Mouse (Mus musculus) neural tube, embryonic 15.5 days (tissue): ENCODE measurements around the gene Ppp4r1. TPM values are rescaled to one million over a fixed set of nuclear protein-coding genes. Genes with fewer than 3 reads are reported as not detected.

Experiments used
- ATAC-seq: fragments of 200-750 bp; cut with Nextera tagmentation; 2 replicates; pipeline ENCODE4 v1.8.0; 2017; ENCODE audit warnings: mild to moderate bottlenecking, moderate TSS enrichment, moderate library complexity; ENCODE audit not compliant: low FRiP score
- H3K27ac ChIP-seq: fragments of 300-500 bp; sonication (generic); replicated peaks from 2 replicates; pipeline ENCODE4 v1.5.1; 2015; ENCODE audit warnings: mild to moderate bottlenecking, inconsistent platforms
- H3K27me3 ChIP-seq: fragments of 300-500 bp; sonication (generic); replicated peaks from 2 replicates; pipeline ENCODE4 v1.6.1; 2015; ENCODE audit warnings: inconsistent platforms
- H3K36me3 ChIP-seq: fragments of 300-500 bp; sonication (generic); 2 replicates; pipeline ENCODE4 v1.6.1; 2015; ENCODE audit warnings: inconsistent platforms
- H3K4me1 ChIP-seq: fragments of 300-500 bp; sonication (generic); 2 replicates; pipeline ENCODE4 v1.6.1; 2015; ENCODE audit warnings: inconsistent platforms
- H3K4me2 ChIP-seq: fragments of 300-500 bp; sonication (generic); 2 replicates; pipeline ENCODE4 v1.6.1; 2015; ENCODE audit warnings: inconsistent platforms, mild to moderate bottlenecking, moderate library complexity
- H3K4me3 ChIP-seq: fragments of 300-500 bp; sonication (generic); replicated peaks from 2 replicates; pipeline ENCODE4 v1.5.1; 2015; ENCODE audit warnings: mild to moderate bottlenecking, inconsistent platforms
- H3K9ac ChIP-seq: fragments of 300-500 bp; sonication (generic); replicated peaks from 2 replicates; pipeline ENCODE4 v1.6.1; 2015; ENCODE audit warnings: mild to moderate bottlenecking, inconsistent platforms
- H3K9me3 ChIP-seq: fragments of 300-500 bp; sonication (generic); replicated peaks from 2 replicates; pipeline ENCODE4 v1.6.1; 2016; ENCODE audit warnings: inconsistent platforms
- WGBS: fragments of 180-500 bp; shearing (Covaris S2); methylation state at CpG from one replicate; pipeline ENCODE4 v1.1.7; 2015; ENCODE audit warnings: mixed read lengths; 5-methylcytosine and 5-hydroxymethylcytosine counted together
- polyA plus RNA-seq: library from polyadenylated mRNA; unstranded; fragments of >200 nt; fragmentation: Nextera tagmentation; extraction: Ambion mirVana; gene quantifications from 2 replicates; pipeline ENCODE4 v1.2.1, GENCODE M21; 2015

Ppp4r1 gene
- polyA plus RNA-seq, 1 experiment from 2014 or later: 36.3 TPM

DNA sequence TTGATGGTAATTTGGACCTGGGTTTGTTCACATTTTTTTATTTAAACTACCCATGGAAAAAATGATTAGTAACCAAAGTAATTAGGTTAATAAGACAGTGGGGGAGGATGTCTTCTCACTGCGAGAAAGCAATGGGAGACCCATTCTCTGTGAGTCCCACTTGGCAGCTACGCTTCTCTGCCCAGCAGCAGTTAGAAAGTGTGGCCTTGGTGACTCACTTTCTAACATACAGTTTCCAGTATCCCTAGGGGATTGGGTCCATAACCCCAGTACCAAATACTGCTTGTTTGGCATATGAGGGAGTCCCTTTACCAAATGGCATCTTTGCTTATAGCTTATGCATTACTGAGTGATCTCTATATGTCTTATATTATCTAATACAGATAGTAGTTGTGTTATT lies 8.8 kb downstream of the Ppp4r1 start:
- WGBS: 46% methylated on average over 2 of the region's 2 CpGs
- H3K4me3 ChIP-seq: no peak overlapping the region
- H3K27me3 ChIP-seq: no peaks in the 10 kb centered on the region
- no peak overlapping the region for H3K4me2 ChIP-seq
- peaks cover 8% of the 10 kb centered on the region for H3K4me1 ChIP-seq
- H3K27ac ChIP-seq: no peak overlapping the region
- no peaks in the 10 kb centered on the region for H3K9me3 ChIP-seq
- H3K9ac ChIP-seq: no peak overlapping the region
- no peak for ATAC-seq
- H3K36me3 ChIP-seq: no peaks in the 10 kb centered on the region

DNA sequence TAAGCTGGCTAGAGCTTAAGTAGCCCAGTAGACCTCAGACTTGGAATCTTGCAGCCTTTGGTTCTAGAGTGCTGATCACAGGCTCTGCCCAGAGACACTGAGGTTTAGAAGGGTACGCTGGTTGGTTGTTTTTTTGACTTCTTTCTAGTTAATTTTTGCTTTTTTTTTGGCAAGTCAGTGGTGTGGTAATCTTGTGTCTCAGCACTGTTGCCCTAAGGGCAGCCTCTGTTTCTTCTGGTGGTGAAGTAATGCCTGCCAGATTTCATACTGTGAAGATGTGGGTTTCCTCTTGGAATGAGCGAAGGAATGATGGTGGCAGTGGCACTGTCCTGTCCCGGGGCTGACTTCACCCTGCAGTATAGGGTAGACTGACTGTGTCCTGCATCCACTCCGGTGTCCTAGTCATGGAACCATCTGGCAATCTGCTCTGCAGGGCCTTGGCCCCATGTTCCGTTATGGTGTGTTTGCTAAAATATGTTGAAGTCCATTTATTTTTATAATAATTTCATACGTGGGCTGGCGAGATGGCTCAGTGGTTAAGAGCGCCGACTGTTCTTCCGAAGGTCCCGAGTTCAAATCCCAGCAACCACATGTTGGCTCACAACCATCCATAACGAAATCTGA lies 11.0 kb downstream of the Ppp4r1 start:
- Histone ChIP-seq H3K4me2 (no peak overlapping the region), H3K27me3 (no peaks in the 10 kb centered on the region), H3K4me1 (0 out of 2 replicates have a peak, but pooled peaks cover 6% of the 10 kb centered on the region), H3K27ac (no peak overlapping the region), H3K9ac (no peak overlapping the region), H3K9me3 (no peaks in the 10 kb centered on the region), H3K36me3 (no peaks in the 10 kb centered on the region), H3K4me3 (no peak overlapping the region)
- WGBS: 95% methylated on average over 12 of the region's 12 CpGs
- ATAC-seq: no peak

DNA sequence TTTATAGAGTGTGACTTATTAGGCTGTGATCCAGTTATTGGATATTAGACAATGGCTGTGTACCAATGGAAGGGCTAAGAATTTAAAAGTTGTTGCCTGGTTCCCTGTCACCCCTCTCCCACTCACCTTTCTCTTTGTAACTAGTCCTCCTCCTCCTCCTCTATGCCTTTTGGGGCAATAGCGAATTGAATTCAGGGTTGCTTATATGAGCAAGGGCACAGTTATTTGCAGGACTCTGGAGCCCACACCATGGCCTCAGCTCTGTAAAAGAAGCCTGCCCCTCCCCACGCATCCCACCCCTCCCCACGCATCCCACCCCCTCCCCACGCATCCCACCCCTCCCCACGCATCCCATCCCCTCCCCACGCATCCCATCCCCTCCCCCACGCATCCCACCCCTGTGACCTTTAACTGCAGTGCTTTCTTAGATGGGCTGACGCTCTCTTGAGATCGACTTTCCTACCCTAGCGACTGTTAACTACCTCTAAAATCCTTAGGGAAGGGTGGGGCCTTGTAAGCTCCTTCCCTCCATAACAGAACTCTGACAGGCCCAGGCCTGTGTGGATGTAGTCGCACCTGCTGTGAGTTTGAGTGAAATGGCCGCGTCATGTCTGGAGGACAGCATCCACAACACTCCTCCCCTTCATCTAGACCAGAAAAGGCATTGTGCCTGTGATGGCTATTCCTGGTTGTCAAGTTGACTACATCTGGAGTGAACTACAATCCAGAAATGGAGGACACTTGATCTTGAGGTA lies 11.9 kb downstream of the Ppp4r1 start:
- no peak for ATAC-seq
- no peak overlapping the region for H3K27ac ChIP-seq
- H3K36me3 ChIP-seq: no peaks in the 10 kb centered on the region
- no peaks in the 10 kb centered on the region for H3K27me3 ChIP-seq
- H3K9ac ChIP-seq: no peak overlapping the region
- H3K4me2 ChIP-seq: no peak overlapping the region
- H3K9me3 ChIP-seq: no peaks in the 10 kb centered on the region
- 0 out of 2 replicates have a peak, but pooled peaks cover 6% of the 10 kb centered on the region for H3K4me1 ChIP-seq
- no peak overlapping the region for H3K4me3 ChIP-seq
- WGBS: 83% methylated on average over 13 of the region's 13 CpGs

DNA sequence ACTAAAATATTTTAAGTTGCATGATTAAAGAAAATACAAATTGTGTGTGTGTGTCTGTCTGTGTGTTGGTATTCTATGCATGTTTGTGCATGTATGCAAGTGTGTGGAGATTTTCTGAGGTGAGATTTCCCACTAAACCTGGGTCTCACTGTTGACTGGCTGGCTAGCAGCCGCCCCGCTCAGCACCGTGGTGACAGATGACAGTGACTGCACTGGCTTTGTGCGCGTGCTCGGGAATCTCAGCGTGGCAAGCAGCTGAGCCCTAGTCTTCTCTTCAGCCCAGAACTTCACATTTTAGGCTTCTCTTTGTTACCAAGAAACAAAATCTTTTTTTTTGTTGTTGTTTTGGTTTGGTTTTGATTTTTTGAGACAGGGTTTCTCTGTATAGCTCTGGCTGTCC lies 13.7 kb downstream of the Ppp4r1 start:
- Histone ChIP-seq H3K27ac (no peak overlapping the region), H3K9me3 (no peaks in the 10 kb centered on the region), H3K4me1 (peaks cover 14% of the 10 kb centered on the region), H3K36me3 (no peaks in the 10 kb centered on the region), H3K9ac (no peak overlapping the region), H3K4me3 (no peak overlapping the region), H3K27me3 (no peaks in the 10 kb centered on the region), H3K4me2 (no peak overlapping the region)
- no peak for ATAC-seq
- 43% methylated on average over 7 of the region's 7 CpGs for WGBS

DNA sequence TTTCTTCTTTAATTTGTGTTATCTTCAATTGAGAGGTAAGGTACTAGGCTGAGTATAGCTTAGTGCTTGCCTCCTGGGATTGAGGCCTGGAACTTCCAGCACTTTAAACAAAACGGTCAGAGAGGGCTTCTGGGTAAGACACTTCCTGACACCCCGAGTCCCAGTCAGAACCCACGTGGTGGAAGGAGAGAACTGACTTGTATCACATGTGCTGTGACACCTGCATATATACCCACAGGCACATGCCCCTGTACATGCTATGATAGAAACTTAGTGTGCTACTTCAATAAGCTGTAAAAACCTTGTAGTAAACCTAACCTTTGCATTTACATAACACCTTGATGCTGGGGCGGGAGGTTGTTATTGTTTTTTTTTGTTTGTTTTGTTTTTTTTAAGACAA lies 16.1 kb downstream of the Ppp4r1 start:
- Histone ChIP-seq H3K9ac (no peak overlapping the region), H3K27ac (no peak overlapping the region), H3K4me3 (no peak overlapping the region), H3K9me3 (no peaks in the 10 kb centered on the region), H3K4me1 (peaks cover 23% of the 10 kb centered on the region), H3K27me3 (no peaks in the 10 kb centered on the region), H3K4me2 (no peak overlapping the region), H3K36me3 (no peaks in the 10 kb centered on the region)
- WGBS: 73% methylated on average over 4 of the region's 4 CpGs
- no peak for ATAC-seq

DNA sequence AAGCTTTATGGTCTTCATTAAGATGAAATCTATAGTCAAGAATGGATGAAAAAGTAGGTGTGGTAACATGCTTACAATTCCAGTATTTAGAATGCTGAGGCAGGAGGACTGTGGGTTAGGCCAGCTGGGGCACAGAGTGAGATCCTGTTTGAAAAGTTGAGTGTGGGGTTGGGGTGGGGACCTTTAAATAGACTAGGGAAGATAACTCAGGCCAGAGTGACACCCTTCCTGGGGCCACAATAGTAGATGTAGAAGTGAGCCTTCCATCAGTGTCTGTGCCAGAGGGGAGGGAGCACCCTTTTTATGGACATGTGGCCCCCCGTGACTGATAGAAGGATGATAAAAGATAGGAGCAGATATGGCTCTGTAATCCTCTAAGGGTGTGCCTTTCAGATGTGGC lies 17.0 kb downstream of the Ppp4r1 start:
- Histone ChIP-seq H3K9me3 (no peaks in the 10 kb centered on the region), H3K4me3 (no peak overlapping the region), H3K4me1 (peaks cover 23% of the 10 kb centered on the region), H3K4me2 (no peak overlapping the region), H3K36me3 (no peaks in the 10 kb centered on the region), H3K27me3 (no peaks in the 10 kb centered on the region), H3K9ac (no peak overlapping the region), H3K27ac (no peak overlapping the region)
- no peak for ATAC-seq
- WGBS: 84% methylated on average over 1 of the region's 1 CpGs

DNA sequence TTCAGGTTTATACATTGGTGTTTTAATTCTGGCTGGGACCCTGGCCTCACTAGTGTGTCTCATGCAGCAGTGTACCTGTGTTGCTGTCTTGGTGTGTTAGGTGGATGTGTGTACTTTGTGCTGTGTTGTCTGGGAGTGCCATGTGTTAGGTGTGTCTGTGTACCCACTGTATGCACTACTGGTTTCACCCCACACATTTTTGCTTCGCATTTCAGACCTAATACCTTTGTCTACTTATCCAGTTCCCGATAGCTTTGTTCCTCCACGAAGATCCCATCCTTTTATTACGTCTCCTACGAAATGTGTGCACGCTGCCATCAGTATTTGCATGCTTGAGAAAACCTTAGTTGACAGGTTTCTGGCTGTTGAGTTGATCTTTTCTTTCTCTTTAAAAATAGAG lies 18.1 kb downstream of the Ppp4r1 start:
- H3K4me1 ChIP-seq: peaks cover 23% of the 10 kb centered on the region
- H3K9me3 ChIP-seq: no peaks in the 10 kb centered on the region
- H3K4me3 ChIP-seq: no peak overlapping the region
- no peak overlapping the region for H3K4me2 ChIP-seq
- peaks cover 5% of the 10 kb centered on the region for H3K36me3 ChIP-seq
- no peak for ATAC-seq
- no peaks in the 10 kb centered on the region for H3K27me3 ChIP-seq
- H3K27ac ChIP-seq: no peak overlapping the region
- 82% methylated on average over 6 of the region's 6 CpGs for WGBS
- no peak overlapping the region for H3K9ac ChIP-seq

DNA sequence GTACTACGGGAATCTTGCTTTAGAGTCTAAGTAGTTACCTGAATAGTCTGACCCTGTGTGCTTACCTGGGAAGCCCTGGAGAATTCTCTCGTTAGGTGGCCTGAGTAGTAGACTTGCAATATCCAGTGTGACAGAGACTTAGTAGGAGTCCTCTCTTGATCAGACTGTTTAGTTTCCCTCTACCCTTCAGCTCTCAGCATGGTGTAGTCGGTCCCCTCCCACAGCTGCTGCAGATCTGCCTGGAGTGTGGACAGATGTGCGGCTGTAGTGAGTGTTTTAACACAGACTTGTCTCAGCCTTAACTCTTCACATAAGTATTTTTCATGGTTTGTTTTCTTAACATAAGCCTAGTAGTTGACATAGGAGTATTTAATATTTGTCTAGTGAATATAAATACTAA lies 19.7 kb downstream of the Ppp4r1 start:
- 83% methylated on average over 4 of the region's 4 CpGs for WGBS
- H3K4me3 ChIP-seq: no peak overlapping the region
- H3K4me1 ChIP-seq: peaks cover 22% of the 10 kb centered on the region
- no peak overlapping the region for H3K27ac ChIP-seq
- no peaks in the 10 kb centered on the region for H3K27me3 ChIP-seq
- no peak overlapping the region for H3K9ac ChIP-seq
- no peak for ATAC-seq
- peaks cover 5% of the 10 kb centered on the region for H3K36me3 ChIP-seq
- H3K9me3 ChIP-seq: no peaks in the 10 kb centered on the region
- H3K4me2 ChIP-seq: no peak overlapping the region

DNA sequence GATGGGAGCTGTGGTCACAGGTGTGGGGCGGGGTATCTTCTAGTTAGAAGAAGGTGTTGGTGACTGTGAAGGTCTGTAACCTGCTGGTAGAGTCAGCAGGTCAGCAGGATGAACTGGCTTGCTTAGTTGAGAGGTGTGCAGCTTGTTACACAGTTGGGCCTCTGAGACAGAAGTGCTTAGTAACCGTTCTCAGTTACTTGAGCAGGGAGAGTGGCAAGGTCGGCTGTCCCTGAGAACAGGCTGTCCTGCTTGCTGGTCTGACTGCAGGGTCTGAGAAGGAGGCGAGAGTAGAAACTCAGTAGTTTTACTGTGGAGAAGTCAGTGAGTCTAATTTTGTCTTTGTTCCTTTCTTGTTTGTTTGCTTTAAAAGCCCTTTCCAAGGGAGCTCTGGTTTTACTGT lies 23.6 kb downstream of the Ppp4r1 start:
- Histone ChIP-seq H3K27me3 (no peaks in the 10 kb centered on the region), H3K9me3 (no peaks in the 10 kb centered on the region), H3K9ac (no peak overlapping the region), H3K27ac (no peak overlapping the region), H3K4me3 (no peak overlapping the region), H3K36me3 (peaks cover 15% of the 10 kb centered on the region), H3K4me1 (peaks cover 11% of the 10 kb centered on the region), H3K4me2 (no peak overlapping the region)
- ATAC-seq: no peak
- 82% methylated on average over 4 of the region's 4 CpGs for WGBS

DNA sequence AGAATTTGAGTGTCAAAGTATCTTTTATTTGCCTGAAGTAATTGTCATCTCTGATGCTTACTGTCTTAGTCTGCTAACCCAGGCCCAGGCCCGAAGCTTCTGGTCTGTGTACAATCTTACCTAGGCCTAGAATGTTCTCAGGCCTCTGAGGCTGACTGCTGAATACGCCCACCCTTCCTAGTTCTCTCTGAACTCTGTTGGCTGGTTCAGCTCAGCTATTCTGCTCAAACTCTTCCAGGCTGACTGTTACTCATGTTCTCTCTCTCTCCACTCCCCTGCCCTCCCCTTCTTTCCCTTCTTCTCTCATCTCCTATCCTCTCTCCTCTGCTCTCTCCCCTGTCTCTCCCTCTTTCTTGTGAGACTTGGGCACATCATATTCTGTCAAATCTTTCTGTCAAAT lies 24.0 kb downstream of the Ppp4r1 start:
- Histone ChIP-seq H3K9me3 (no peaks in the 10 kb centered on the region), H3K4me3 (no peak overlapping the region), H3K4me2 (no peak overlapping the region), H3K9ac (no peak overlapping the region), H3K36me3 (peaks cover 18% of the 10 kb centered on the region), H3K4me1 (peaks cover 11% of the 10 kb centered on the region), H3K27me3 (no peaks in the 10 kb centered on the region), H3K27ac (no peak overlapping the region)
- ATAC-seq: no peak
- WGBS: 91% methylated on average over 2 of the region's 2 CpGs

DNA sequence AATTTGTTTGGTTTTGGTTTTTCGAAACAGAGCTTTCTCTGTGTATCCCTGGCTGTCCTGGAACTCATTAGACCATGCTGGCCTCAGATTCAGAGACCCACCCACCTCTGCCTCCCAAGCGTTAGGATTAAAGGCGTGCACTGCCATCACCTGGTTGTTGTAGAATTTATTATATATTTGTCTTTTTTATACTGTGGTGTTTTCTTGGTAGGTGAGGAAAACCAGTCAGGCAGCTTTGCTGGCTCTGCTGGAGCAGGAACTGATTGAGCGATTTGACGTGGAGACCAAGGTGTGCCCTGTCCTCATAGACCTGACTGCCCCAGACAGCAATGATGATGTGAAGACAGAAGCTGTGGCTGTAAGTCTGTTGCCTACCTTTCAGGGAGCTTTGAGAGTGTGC lies 28.7 kb downstream of the Ppp4r1 start:
- WGBS: 90% methylated on average over 5 of the region's 5 CpGs
- H3K27ac ChIP-seq: no peak overlapping the region
- no peaks in the 10 kb centered on the region for H3K4me1 ChIP-seq
- no peak overlapping the region for H3K4me3 ChIP-seq
- ATAC-seq: no peak
- H3K4me2 ChIP-seq: no peak overlapping the region
- peaks cover 51% of the 10 kb centered on the region for H3K36me3 ChIP-seq
- H3K27me3 ChIP-seq: no peaks in the 10 kb centered on the region
- no peak overlapping the region for H3K9ac ChIP-seq
- no peaks in the 10 kb centered on the region for H3K9me3 ChIP-seq

DNA sequence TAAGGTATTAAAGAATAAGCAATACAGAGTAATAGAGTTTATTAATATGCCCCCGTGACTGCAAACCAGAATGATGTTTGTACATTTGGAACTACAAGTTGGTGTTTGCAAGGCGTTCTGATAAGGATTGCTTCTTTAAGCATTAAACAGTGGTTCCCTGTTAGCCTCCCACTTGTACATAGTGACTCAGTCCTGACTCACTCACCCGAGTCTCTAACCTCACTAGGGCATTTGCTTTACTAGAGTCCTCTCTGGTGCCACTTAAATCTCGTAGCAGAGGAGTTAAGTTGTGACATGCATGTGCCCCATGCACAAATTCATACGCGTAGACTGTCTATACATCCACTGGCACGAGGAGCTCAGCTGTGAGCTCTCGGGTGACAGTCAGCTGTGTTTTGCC lies 31.4 kb downstream of the Ppp4r1 start:
- 95% methylated on average over 8 of the region's 8 CpGs for WGBS

More for the DNA sequence above, 31.4 kb downstream of the Ppp4r1 start:
- H3K27ac ChIP-seq: no peak overlapping the region
- no peak overlapping the region for H3K4me2 ChIP-seq
- no peak overlapping the region for H3K9ac ChIP-seq
- peaks cover 68% of the 10 kb centered on the region for H3K36me3 ChIP-seq
- no peaks in the 10 kb centered on the region for H3K4me1 ChIP-seq
- no peak overlapping the region for H3K4me3 ChIP-seq
- H3K27me3 ChIP-seq: no peaks in the 10 kb centered on the region
- ATAC-seq: no peak
- no peaks in the 10 kb centered on the region for H3K9me3 ChIP-seq
